Mouse (Mus musculus) testis, adult 2 months (tissue): ENCODE results near the gene Pmis2.

Source experiments
- CTCF ChIP-seq: fragments of 200-500 bp; IDR thresholded peaks from 2 replicates; pipeline ENCODE4 v1.5.1; 2012; ENCODE audit warnings: low read depth, mild to moderate bottlenecking, inconsistent platforms, low read length, moderate library complexity; ENCODE audit not compliant: control insufficient read depth, insufficient read depth, insufficient replicate concordance
- POLR2A ChIP-seq: fragments of 200-500 bp; IDR thresholded peaks from 2 replicates; pipeline ENCODE4 v1.6.1; 2012; ENCODE audit warnings: low read depth, mild to moderate bottlenecking, inconsistent platforms, low read length, moderate library complexity; ENCODE audit not compliant: control insufficient read depth

GRCm38 (mm10) chr7:30707441-30707840 lies 36.0 kb upstream of the Pmis2 start:
- TF ChIP-seq CTCF (no peak), POLR2A (no peak)
